Mouse (Mus musculus) liver, adult 2 months (tissue): ENCODE data around the gene Rprm.

ENCODE experiments used
- CTCF ChIP-seq: fragments of 200-500 bp; IDR thresholded peaks from 2 replicates; pipeline ENCODE4 v1.5.1; 2011; ENCODE audit warnings: low read depth, low read length, control low read depth
- POLR2A ChIP-seq: fragments of 200-500 bp; IDR thresholded peaks from 2 replicates; pipeline ENCODE4 v1.6.1; 2011; ENCODE audit warnings: low read length, control low read depth; ENCODE audit not compliant: insufficient read depth; ENCODE audit errors: extremely low read depth

DNA sequence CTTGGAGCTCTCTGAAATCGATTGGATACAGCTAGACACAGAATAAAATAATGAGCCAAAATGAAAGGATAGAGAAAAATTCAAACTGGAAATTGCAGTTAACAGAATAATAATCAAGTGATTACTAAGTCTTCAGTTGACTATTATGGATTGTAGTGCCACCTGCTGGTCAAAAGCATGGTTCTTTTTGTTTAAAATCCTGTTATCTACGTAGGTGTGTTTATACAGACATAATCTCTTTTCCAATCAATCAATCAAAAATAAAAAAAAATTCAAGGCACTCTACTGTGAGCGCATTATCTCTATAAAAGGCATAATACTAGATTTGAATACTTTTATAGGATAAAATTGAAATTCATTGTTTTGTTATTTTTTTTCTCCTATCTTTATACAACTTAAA lies 33.5 kb upstream of the Rprm start:
- TF ChIP-seq CTCF (peak; percentile 37), POLR2A (no peak)
